Mouse (Mus musculus): Measurements from ENCODE around the gene Mettl7a2. TPM values are rescaled to one million over a fixed set of nuclear protein-coding genes. Genes with fewer than 3 reads are reported as not detected.
A peak's percentile ranks its signal among the peaks of the same experiment; 100 is the strongest.

Gene Mettl7a2
- polyA plus RNA-seq, 1 experiment from 2014 or later = not detected

DNA sequence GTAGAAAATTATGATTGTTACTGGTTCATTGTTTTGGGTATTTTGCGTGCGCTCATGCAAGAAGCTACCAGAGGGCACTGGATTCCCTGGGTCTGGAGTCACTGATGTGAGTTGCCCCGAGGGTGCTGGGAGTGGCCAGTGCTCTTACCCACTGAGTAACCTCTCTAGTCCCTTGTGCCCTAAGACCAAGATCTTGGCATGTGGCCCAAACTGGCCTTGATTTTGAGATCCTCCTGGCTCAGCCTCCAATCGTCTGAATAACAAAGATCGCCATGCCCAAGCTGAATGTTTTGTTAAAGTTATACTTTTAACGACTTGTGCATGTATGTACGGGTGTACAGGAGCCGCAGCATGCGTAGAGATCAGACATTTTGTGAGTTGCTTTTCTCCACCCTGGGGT, 32.7 kb downstream of the Mettl7a2 start:
- no peaks in the 10 kb centered on the region for H3K9me3 ChIP-seq (replicated peaks)
- H3K4me3 ChIP-seq = no peak overlapping the region
- peaks cover 21% of the 10 kb centered on the region; the same call in 1 of the 2 replicates for H3K36me3 ChIP-seq
- H3K4me1 ChIP-seq = peaks cover 28% of the 10 kb centered on the region
- WGBS (ENCODE audit: insufficient replicate concordance) = 82% methylated on average over 9 of the region's 9 CpGs
- no peak overlapping the region for H3K4me2 ChIP-seq
- H3K27me3 ChIP-seq (replicated peaks) = peaks cover 16% of the 10 kb centered on the region; the same call in 1 of the 2 replicates
- no peak overlapping the region for H3K9ac ChIP-seq
- ATAC-seq = no peak
- no peak overlapping the region for H3K27ac ChIP-seq

- ATAC-seq = no peak
- peaks cover 47% of the 10 kb centered on the region for H3K4me1 ChIP-seq
- H3K9me3 ChIP-seq (replicated peaks) = no peaks in the 10 kb centered on the region
- H3K27me3 ChIP-seq (replicated peaks) = 0 out of 2 replicates have a peak, but pooled peaks cover 4% of the 10 kb centered on the region
- WGBS (ENCODE audit: insufficient replicate concordance) = 86% methylated on average over 17 of the region's 17 CpGs
- H3K4me2 ChIP-seq = no peak overlapping the region
- no peak overlapping the region for H3K4me3 ChIP-seq
- no peak overlapping the region for H3K9ac ChIP-seq
- H3K27ac ChIP-seq = peak overlapping the region; percentile 53; the same call in 1 of the 2 replicates
- peaks cover 30% of the 10 kb centered on the region for H3K36me3 ChIP-seq
These were observed 34.7 kb downstream of the Mettl7a2 start for GRCm38 (mm10) chr15:100387544-100388223.

GRCm38 (mm10) chr15:100388224-100388835, 35.3 kb downstream of the Mettl7a2 start:
- WGBS (ENCODE audit: insufficient replicate concordance) = 80% methylated on average over 16 of the region's 16 CpGs

DNA sequence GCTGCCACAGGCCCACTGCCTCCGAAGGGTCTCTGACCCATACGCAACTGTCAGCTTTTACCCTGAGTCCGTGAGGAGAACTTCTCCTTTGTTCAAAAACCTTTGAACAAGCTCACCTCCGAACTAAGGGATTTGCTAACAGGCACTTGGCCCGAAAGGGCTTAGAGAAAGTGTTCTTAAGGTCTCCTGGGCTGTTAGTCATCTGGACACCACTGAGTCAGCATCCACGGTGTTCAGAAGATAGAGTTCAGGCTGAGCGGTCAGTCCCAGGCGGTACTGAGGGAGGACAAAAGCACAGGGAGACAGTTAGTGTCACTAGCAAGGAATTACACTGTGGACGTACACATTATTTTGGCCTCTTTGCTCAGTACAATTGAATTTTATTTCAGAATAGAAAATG, 35.9 kb downstream of the Mettl7a2 start:
- WGBS (ENCODE audit: insufficient replicate concordance) = 79% methylated on average over 9 of the region's 9 CpGs
- peaks cover 60% of the 10 kb centered on the region for H3K4me1 ChIP-seq

More at GRCm38 (mm10) chr15:100388224-100388835, 35.3 kb downstream of the Mettl7a2 start:
- no peaks in the 10 kb centered on the region for H3K9me3 ChIP-seq (replicated peaks)
- H3K4me3 ChIP-seq = no peak overlapping the region
- H3K4me2 ChIP-seq = no peak overlapping the region
- ATAC-seq = no peak
- H3K4me1 ChIP-seq = peaks cover 54% of the 10 kb centered on the region
- peaks cover 37% of the 10 kb centered on the region for H3K36me3 ChIP-seq
- H3K27me3 ChIP-seq (replicated peaks) = no peaks in the 10 kb centered on the region
- H3K27ac ChIP-seq = no peak overlapping the region; the same call in 1 of the 2 replicates
- H3K9ac ChIP-seq = no peak overlapping the region

DNA sequence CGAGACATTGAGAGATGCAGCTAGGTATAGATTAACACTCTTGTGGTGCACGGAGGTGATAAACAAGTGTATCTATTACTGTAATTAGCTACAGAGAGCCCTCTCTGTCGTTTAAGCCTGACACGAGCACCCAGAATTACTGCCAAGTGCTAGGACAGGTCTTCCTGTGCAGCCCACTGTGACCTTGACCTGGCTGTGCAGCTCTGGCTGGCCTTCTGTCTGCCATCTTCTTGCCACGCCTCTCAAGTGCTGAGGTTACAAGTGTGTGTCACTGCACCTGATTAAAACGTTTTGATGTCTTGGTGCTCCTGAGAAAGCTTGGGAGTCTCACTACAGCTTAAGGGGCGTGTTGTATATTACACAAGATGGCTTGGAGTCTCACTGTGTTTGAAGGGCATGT, 38.1 kb downstream of the Mettl7a2 start:
- peak; percentile 58 for ATAC-seq
- no peak overlapping the region for H3K4me3 ChIP-seq
- no peaks in the 10 kb centered on the region for H3K9me3 ChIP-seq (replicated peaks)
- H3K4me2 ChIP-seq = peak overlapping the region; percentile 55
- no peaks in the 10 kb centered on the region for H3K27me3 ChIP-seq (replicated peaks)
- peak overlapping the region; percentile 88 for H3K27ac ChIP-seq
- peaks cover 64% of the 10 kb centered on the region for H3K36me3 ChIP-seq
- H3K4me1 ChIP-seq = peaks cover 62% of the 10 kb centered on the region
- H3K9ac ChIP-seq = peak overlapping the region; percentile 52
- WGBS (ENCODE audit: insufficient replicate concordance) = 31% methylated on average over 7 of the region's 7 CpGs

More for the DNA sequence above, 35.9 kb downstream of the Mettl7a2 start:
- Histone ChIP-seq H3K9ac (no peak overlapping the region), H3K27ac (no peak overlapping the region), H3K36me3 (peaks cover 42% of the 10 kb centered on the region), H3K4me2 (no peak overlapping the region), H3K9me3 (replicated peaks) (no peaks in the 10 kb centered on the region), H3K27me3 (replicated peaks) (no peaks in the 10 kb centered on the region), H3K4me3 (no peak overlapping the region)
- no peak for ATAC-seq

DNA sequence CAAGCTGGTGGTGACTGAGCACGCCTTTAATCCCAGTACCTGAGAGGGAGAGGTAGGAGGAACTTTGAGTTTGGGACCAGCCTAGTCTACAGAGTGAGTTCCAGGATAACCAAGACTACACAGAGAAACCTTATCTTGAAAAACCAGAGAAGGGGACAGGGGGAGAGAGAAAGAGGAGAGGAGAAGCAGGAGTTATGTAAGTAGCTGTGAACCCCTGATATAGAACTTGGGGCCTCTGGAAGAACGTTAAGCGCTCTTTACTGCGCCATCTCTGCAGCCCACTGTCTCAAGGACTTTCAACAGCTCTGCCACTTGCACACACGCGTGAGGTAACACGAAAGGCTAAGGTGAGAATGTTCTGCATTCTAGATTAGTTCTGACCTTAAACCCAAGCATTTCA, 38.6 kb downstream of the Mettl7a2 start:
- peaks cover 69% of the 10 kb centered on the region for H3K36me3 ChIP-seq
- no peaks in the 10 kb centered on the region for H3K9me3 ChIP-seq (replicated peaks)
- H3K9ac ChIP-seq = peak overlapping the region; percentile 52
- peak overlapping the region; percentile 55 for H3K4me2 ChIP-seq
- peak; percentile 91 for ATAC-seq
- no peaks in the 10 kb centered on the region for H3K27me3 ChIP-seq (replicated peaks)
- peaks cover 62% of the 10 kb centered on the region for H3K4me1 ChIP-seq
- H3K4me3 ChIP-seq = no peak overlapping the region; the same call in 1 of the 2 replicates
- 19% methylated on average over 7 of the region's 7 CpGs for WGBS (ENCODE audit: insufficient replicate concordance)
- peak overlapping the region; percentile 88 for H3K27ac ChIP-seq

DNA sequence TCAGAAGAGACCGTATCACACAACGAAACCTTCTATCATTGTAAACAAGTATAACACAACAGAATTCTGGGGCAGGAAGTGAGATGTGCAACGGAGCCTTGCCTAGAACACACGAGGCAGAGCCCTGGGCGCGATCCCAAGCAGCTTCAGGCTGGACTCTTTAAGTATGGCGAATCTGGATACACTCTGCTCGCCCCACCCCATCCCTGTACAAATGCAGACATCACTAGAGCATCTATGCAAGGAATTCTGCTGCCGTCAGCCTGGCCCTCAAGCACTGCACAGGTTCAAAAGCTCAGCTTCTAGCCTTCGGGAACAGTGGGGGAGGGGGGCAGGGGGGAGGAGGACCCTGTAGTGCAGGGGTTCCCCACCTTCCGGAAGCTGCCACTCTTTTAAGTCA, 40.0 kb downstream of the Mettl7a2 start:
- 92% methylated on average over 11 of the region's 11 CpGs for WGBS (ENCODE audit: insufficient replicate concordance)
- peak overlapping the region; percentile 55; the same call in 1 of the 2 replicates for H3K4me2 ChIP-seq
- no peaks in the 10 kb centered on the region for H3K27me3 ChIP-seq (replicated peaks)
- H3K36me3 ChIP-seq = peaks cover 77% of the 10 kb centered on the region
- H3K4me3 ChIP-seq = no peak overlapping the region
- no peak for ATAC-seq
- H3K4me1 ChIP-seq = peaks cover 56% of the 10 kb centered on the region
- no peaks in the 10 kb centered on the region for H3K9me3 ChIP-seq (replicated peaks)
- peak overlapping the region; percentile 22; the same call in 1 of the 2 replicates for H3K9ac ChIP-seq
- peak overlapping the region; percentile 88 for H3K27ac ChIP-seq

GRCm38 (mm10) chr15:100395561-100395960, 42.6 kb downstream of the Mettl7a2 start:
- Histone ChIP-seq H3K4me3 (no peak overlapping the region), H3K9me3 (replicated peaks) (no peaks in the 10 kb centered on the region), H3K4me2 (no peak overlapping the region), H3K27ac (no peak overlapping the region), H3K4me1 (peaks cover 35% of the 10 kb centered on the region), H3K9ac (no peak overlapping the region), H3K36me3 (peaks cover 90% of the 10 kb centered on the region), H3K27me3 (replicated peaks) (no peaks in the 10 kb centered on the region)
- 94% methylated on average over 3 of the region's 3 CpGs for WGBS (ENCODE audit: insufficient replicate concordance)
- no peak for ATAC-seq

DNA sequence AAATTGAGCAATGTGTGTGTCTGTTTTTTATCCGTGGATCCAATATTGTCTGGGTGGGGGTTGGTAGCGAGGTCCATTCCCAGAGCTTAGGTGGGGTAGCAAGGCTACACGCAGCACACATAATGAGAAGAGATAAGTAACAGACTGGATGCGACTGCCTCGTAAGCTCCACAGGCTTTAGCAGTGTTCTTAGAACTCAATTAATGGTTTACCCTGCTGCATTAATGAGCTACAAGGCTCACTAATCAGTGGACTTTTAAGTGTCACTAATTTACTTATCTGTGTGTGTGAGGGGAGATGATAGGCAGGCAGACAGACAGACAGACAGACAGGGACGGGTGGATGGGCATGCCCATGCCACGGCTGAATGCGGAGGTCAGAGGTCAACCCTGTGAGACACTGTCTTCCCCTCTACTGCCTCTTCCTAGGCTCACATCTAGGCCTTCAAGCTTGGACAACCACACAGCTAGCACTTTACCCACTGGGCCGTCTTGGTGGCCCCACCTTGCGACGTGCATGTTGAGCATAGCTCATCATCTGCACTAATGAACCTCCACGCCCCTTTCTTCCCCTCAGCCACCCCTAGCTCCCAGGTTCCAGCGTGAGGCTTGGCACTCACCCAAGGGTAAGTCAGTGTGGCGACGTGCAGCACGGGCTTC, 47.7 kb downstream of the Mettl7a2 start:
- Histone ChIP-seq H3K27me3 (replicated peaks) (no peaks in the 10 kb centered on the region), H3K9ac (no peak overlapping the region), H3K36me3 (peaks cover 100% of the 10 kb centered on the region), H3K9me3 (replicated peaks) (no peaks in the 10 kb centered on the region), H3K4me2 (no peak overlapping the region), H3K4me3 (no peak overlapping the region), H3K27ac (no peak overlapping the region), H3K4me1 (peaks cover 42% of the 10 kb centered on the region)
- 83% methylated on average over 16 of the region's 16 CpGs for WGBS (ENCODE audit: insufficient replicate concordance)
- ATAC-seq = no peak

DNA sequence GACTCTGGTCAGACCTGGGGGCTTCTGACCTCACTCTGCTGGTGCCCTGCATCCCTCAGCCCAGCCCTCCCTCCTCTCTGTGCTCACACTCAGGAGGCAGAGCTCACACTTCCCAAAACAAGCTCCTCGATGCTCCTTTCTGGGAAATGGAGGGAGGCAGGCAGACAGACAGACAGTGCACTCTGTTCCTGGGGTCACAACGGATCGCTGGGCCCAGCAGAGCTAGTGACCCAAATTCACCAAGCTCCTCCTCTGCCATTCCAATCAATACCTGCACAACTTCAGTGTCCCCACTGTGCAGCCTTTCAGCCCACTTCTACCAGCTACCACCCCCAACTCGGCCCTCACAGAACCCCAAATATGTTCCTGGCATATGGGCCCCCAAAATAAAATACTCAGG, 48.8 kb downstream of the Mettl7a2 start:
- Histone ChIP-seq H3K4me1 (peaks cover 48% of the 10 kb centered on the region), H3K9me3 (replicated peaks) (no peaks in the 10 kb centered on the region), H3K4me3 (no peak overlapping the region), H3K4me2 (no peak overlapping the region), H3K27me3 (replicated peaks) (no peaks in the 10 kb centered on the region), H3K9ac (no peak overlapping the region), H3K36me3 (peaks cover 100% of the 10 kb centered on the region), H3K27ac (no peak overlapping the region; the same call in 1 of the 2 replicates)
- ATAC-seq = peak; percentile 19; the same call in 1 of the 2 replicates
- WGBS (ENCODE audit: insufficient replicate concordance) = 90% methylated on average over 4 of the region's 4 CpGs

DNA sequence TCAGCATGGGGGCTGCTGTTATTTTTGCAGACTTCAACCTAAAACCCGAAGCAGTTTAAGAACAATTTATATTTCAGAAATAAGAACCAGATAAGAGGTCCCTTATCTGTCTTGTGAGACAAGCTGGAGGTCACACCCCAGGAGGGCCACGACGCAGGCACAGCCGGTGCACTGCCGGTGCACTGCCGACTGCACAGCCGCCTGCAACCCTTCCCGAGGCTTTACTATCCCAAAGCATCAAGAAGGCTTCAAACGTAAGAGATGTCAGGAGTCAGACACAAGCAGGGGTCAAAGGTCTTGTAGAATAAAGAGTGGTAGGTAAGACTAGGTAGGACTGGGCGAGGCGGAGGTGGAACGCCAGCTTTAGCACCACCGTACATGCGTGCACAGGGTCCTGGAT, 49.3 kb downstream of the Mettl7a2 start:
- Histone ChIP-seq H3K27ac (no peak overlapping the region; the same call in 1 of the 2 replicates), H3K27me3 (replicated peaks) (no peaks in the 10 kb centered on the region), H3K4me1 (peaks cover 48% of the 10 kb centered on the region), H3K9ac (no peak overlapping the region), H3K9me3 (replicated peaks) (no peaks in the 10 kb centered on the region), H3K4me2 (no peak overlapping the region), H3K4me3 (no peak overlapping the region), H3K36me3 (peaks cover 100% of the 10 kb centered on the region)
- no peak for ATAC-seq
- 78% methylated on average over 14 of the region's 14 CpGs for WGBS (ENCODE audit: insufficient replicate concordance)

DNA sequence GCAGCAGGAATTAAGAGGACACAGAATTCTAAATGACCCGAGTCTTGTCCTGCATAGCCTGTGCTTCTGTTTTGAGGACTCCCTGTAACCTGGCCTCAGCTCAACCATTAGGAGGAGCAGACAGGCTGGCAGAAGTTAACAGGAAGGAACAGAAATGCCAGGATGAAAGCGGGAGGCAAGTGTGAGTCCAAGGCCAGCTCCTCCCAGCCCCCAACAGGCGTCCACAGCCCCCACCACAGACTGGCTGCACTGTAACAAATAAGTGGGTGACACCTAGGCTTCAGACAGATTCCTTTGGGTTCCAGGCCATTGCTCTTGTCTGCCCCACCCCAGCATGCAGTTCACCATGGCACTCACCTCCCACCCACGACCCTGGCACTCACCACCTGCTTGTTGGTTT, 49.8 kb downstream of the Mettl7a2 start:
- peaks cover 100% of the 10 kb centered on the region for H3K36me3 ChIP-seq
- WGBS (ENCODE audit: insufficient replicate concordance) = 78% methylated on average over 4 of the region's 4 CpGs
- H3K27me3 ChIP-seq (replicated peaks) = no peaks in the 10 kb centered on the region
- no peak overlapping the region for H3K9ac ChIP-seq
- no peak overlapping the region for H3K4me3 ChIP-seq
- H3K27ac ChIP-seq = no peak overlapping the region
- ATAC-seq = no peak
- H3K9me3 ChIP-seq (replicated peaks) = no peaks in the 10 kb centered on the region
- peaks cover 48% of the 10 kb centered on the region for H3K4me1 ChIP-seq
- H3K4me2 ChIP-seq = no peak overlapping the region
